Mouse (Mus musculus) limb, embryonic 14.5 days (tissue): ENCODE results near the gene Ptprn2. TPM values are rescaled to one million over a fixed set of nuclear protein-coding genes. Genes with fewer than 3 reads are reported as not detected.

Experiments used
- ATAC-seq: fragments of 200-750 bp; cut with Nextera tagmentation; 2 replicates; pipeline ENCODE4 v1.8.0; 2017; ENCODE audit warnings: low read depth, moderate number of reproducible peaks, moderate TSS enrichment; ENCODE audit not compliant: low FRiP score
- DNase-seq: peaks from one replicate; pipeline ENCODE4 v3.0.0-alpha.2; 2015; ENCODE audit warnings: low spot score
- H3K27ac ChIP-seq: fragments of 300-500 bp; sonication (generic); replicated peaks from 2 replicates; pipeline ENCODE4 v1.5.1; 2014; ENCODE audit warnings: low read depth, mild to moderate bottlenecking, low read length, moderate library complexity, mixed read lengths
- H3K27me3 ChIP-seq: fragments of 300-500 bp; sonication (generic); 2 replicates; pipeline ENCODE4 v1.6.1; 2014; ENCODE audit warnings: low read length, mixed read lengths; ENCODE audit not compliant: control insufficient read depth, insufficient read depth
- H3K36me3 ChIP-seq: fragments of 300-500 bp; sonication (generic); 2 replicates; pipeline ENCODE4 v1.6.1; 2014; ENCODE audit warnings: mild to moderate bottlenecking, low read length, moderate library complexity, mixed read lengths; ENCODE audit not compliant: control insufficient read depth, insufficient read depth
- H3K4me1 ChIP-seq: fragments of 300-500 bp; sonication (generic); 2 replicates; pipeline ENCODE4 v1.6.1; 2014; ENCODE audit warnings: antibody characterized with exemption, low read length, mixed read lengths; ENCODE audit not compliant: control insufficient read depth, insufficient read depth
- H3K4me2 ChIP-seq: fragments of 300-500 bp; sonication (generic); replicated peaks from 2 replicates; pipeline ENCODE4 v1.6.1; 2014; ENCODE audit warnings: low read depth, mild to moderate bottlenecking, low read length, moderate library complexity; ENCODE audit not compliant: severe bottlenecking
- H3K4me3 ChIP-seq: fragments of 300-500 bp; sonication (generic); replicated peaks from 2 replicates; pipeline ENCODE4 v1.5.1; 2014; ENCODE audit warnings: low read length
- H3K9ac ChIP-seq: fragments of 300-500 bp; sonication (generic); 2 replicates; pipeline ENCODE4 v1.6.1; 2014; ENCODE audit warnings: mild to moderate bottlenecking, low read depth, low read length, moderate library complexity; ENCODE audit not compliant: severe bottlenecking
- H3K9me3 ChIP-seq: fragments of 300-500 bp; sonication (generic); 2 replicates; pipeline ENCODE4 v1.6.1; 2016; ENCODE audit warnings: low read length; ENCODE audit not compliant: control insufficient read depth
- POLR2A ChIP-seq: fragments of 200-500 bp; IDR thresholded peaks from 2 replicates; pipeline ENCODE4 v1.8.0; 2012; ENCODE audit warnings: inconsistent platforms, mild to moderate bottlenecking, moderate library complexity, borderline replicate concordance; ENCODE audit not compliant: insufficient read depth, insufficient read length; ENCODE audit errors: extremely low read depth
- WGBS: fragments of 180-500 bp; shearing (Covaris S2); extraction: QIAGEN DNeasy Blood & Tissue Kit; methylation state at CpG from one replicate; pipeline ENCODE4 v1.1.7; 2014; 5-methylcytosine and 5-hydroxymethylcytosine counted together
- microRNA counts: library from miRNA; unstranded; fragments of <30 nt; microRNA quantifications from one replicate; lab custom pipeline; 2016
- microRNA-seq: library from miRNA; unstranded; fragments of <30 nt; microRNA quantifications from one replicate; pipeline ENCODE4, GENCODE M21; 2016
- polyA plus RNA-seq, 2 experiments: library from polyadenylated mRNA; depleted of rRNA in 1 of 2; stranded (reverse) in 1 of 2; unstranded in 1 of 2; fragments of >200 nt; fragmentation: Nextera tagmentation in 1 of 2; extraction: Ambion mirVana in 1 of 2; gene quantifications; 2 replicates each; pipeline versions ENCODE4 v1.2.1 to v1.2.3; 2012 to 2014

The Ptprn2 gene
- polyA plus RNA-seq, 2 experiments, result 0.08 to 0.65 TPM

DNA sequence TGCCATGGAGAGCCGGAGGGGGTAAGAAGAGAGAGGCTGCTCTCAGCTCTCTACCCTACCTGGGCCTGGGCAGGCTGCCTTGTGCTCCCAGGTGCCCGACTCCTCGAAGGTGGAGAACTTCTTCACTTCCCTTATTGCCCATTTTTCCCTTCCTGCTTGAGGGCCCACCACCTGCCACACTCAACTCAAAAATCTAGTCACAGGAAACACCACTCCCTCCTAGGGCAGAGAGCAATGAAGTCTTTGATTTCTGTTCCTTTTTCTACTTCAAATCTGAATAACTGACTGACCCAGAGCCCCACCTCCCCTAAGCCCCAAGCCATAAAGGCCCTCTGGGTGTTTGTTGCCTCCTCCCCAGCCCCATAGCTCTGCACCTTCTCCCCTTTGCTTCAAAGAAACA, 832.7 kb downstream of the Ptprn2 start:
- WGBS, result 82% methylated on average over 3 of the region's 3 CpGs
- Histone ChIP-seq H3K4me3 (no peak overlapping the region), H3K9me3 (0 out of 2 replicates have a peak, but pooled peaks cover 8% of the 10 kb centered on the region), H3K4me1 (no peaks in the 10 kb centered on the region), H3K27me3 (no peaks in the 10 kb centered on the region), H3K36me3 (no peaks in the 10 kb centered on the region), H3K4me2 (no peak overlapping the region), H3K27ac (no peak overlapping the region), H3K9ac (no peak overlapping the region)
- ATAC-seq (no peak), DNase-seq (no peak)
- no peak for TF ChIP-seq POLR2A

DNA sequence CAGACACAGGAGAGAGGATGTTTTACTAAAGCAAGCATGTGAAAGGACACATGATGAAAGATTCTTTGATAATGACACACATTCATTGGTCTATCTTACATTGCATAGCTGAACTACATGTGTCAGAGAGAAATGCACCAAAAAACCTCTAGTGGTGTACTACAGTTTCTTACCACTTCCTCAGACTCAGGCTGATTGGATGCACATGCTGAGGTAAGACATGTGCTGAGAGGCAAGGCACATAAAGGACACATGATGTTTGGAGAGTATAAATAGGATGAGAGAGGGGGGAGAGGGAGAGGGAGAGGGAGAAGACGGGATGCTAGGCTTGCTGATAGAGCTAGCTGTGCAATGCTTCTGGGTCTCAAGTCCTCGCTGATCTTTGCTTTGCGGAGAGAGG, 837.5 kb downstream of the Ptprn2 start:
- Histone ChIP-seq H3K36me3 (no peaks in the 10 kb centered on the region), H3K4me2 (no peak overlapping the region), H3K4me3 (no peak overlapping the region), H3K9me3 (no peaks in the 10 kb centered on the region), H3K27ac (no peak overlapping the region), H3K27me3 (no peaks in the 10 kb centered on the region), H3K9ac (no peak overlapping the region), H3K4me1 (no peaks in the 10 kb centered on the region)
- ATAC-seq (no peak), DNase-seq (peak; percentile 12)
- WGBS, result 83% methylated on average over 3 of the region's 3 CpGs
- TF ChIP-seq POLR2A, result no peak

MicroRNAs encoded within 50 kb of the gene (microRNA counts, 519-probe panel; counts per million panel counts)
- microRNA mmu-miR-153 (lab: Ali Mortazavi, UCI), result 2,050 counts per million, percentile 28 among the panel's probes with 10 or more counts

Small RNA genes lying within 50 kb of the gene (microRNA-seq; reads per million reads assigned to microRNA genes)
- gene Mir153, result 37.1 reads per million, percentile 34 among the genes with 10 or more reads in this experiment

Other genes with a start within 250 kb of the Ptprn2 start
- 20.7 and 22.4 TPM in 2 replicates for gene Wdr60, start 222.7 kb upstream of the Ptprn2 start, polyA plus RNA-seq (2012; rRNA removed)
- gene Wdr60, start 222.7 kb upstream of the Ptprn2 start, polyA plus RNA-seq (2014; fragmentation: Nextera tagmentation; extraction: Ambion mirVana), result 25.9 and 29.1 TPM in 2 replicates
- gene Gm11027, start 210.3 kb upstream of the Ptprn2 start, polyA plus RNA-seq (2012; rRNA removed), result not detected in 2 replicates
- gene Gm11027, start 210.3 kb upstream of the Ptprn2 start, polyA plus RNA-seq (2014; fragmentation: Nextera tagmentation; extraction: Ambion mirVana), result not detected in 2 replicates
- gene Esyt2, start 204.5 kb upstream of the Ptprn2 start, polyA plus RNA-seq (2012; rRNA removed), result 13.7 and 15.9 TPM in 2 replicates
- gene Esyt2, start 204.5 kb upstream of the Ptprn2 start, polyA plus RNA-seq (2014; fragmentation: Nextera tagmentation; extraction: Ambion mirVana), result 29.7 and 30.3 TPM in 2 replicates
- 19.5 and 24.1 TPM in 2 replicates for gene Ncapg2, start 80.3 kb upstream of the Ptprn2 start, polyA plus RNA-seq (2012; rRNA removed)
- 37.1 and 37.4 TPM in 2 replicates for gene Ncapg2, start 80.3 kb upstream of the Ptprn2 start, polyA plus RNA-seq (2014; fragmentation: Nextera tagmentation; extraction: Ambion mirVana)